Mouse (Mus musculus) spleen, adult 12 weeks (tissue): ENCODE results near the gene 1700001P01Rik.

ENCODE experiments used
- DNase-seq: peaks from one replicate; pipeline ENCODE4 v3.0.0; 2022; ENCODE audit warnings: low spot score

Gene 1700001P01Rik

GRCm38 (mm10) chr11:97775808-97776496 is at the start of gene 1700001P01Rik:
TSS of gene 1700001P01Rik (minus strand) at chr11:97775918.
- DNase-seq, result no peak

GRCm38 (mm10) chr11:97825295-97825694 is 49.6 kb upstream of the 1700001P01Rik start:
- peak; percentile 23 for DNase-seq

GRCm38 (mm10) chr11:97824895-97825294 is 49.2 kb upstream of the 1700001P01Rik start:
- DNase-seq, result no peak

GRCm38 (mm10) chr11:97824168-97824567 is 48.5 kb upstream of the 1700001P01Rik start:
- no peak for DNase-seq

GRCm38 (mm10) chr11:97822840-97823603 is 47.3 kb upstream of the 1700001P01Rik start:
- DNase-seq, result no peak

- no peak for DNase-seq
Observed at GRCm38 (mm10) chr11:97821401-97822064, 45.8 kb upstream of the 1700001P01Rik start.

- DNase-seq, result no peak
Observed at GRCm38 (mm10) chr11:97820840-97821239, 45.1 kb upstream of the 1700001P01Rik start.

GRCm38 (mm10) chr11:97819923-97820322 is 44.2 kb upstream of the 1700001P01Rik start:
- no peak for DNase-seq

GRCm38 (mm10) chr11:97819102-97819501 is 43.4 kb upstream of the 1700001P01Rik start:
- no peak for DNase-seq

GRCm38 (mm10) chr11:97818571-97818970 is 42.9 kb upstream of the 1700001P01Rik start:
- no peak for DNase-seq

GRCm38 (mm10) chr11:97818003-97818402 is 42.3 kb upstream of the 1700001P01Rik start:
- DNase-seq, result no peak

- DNase-seq, result no peak
Observed at GRCm38 (mm10) chr11:97817379-97817778, 41.7 kb upstream of the 1700001P01Rik start.

GRCm38 (mm10) chr11:97816916-97817315 is 41.2 kb upstream of the 1700001P01Rik start:
- no peak for DNase-seq

GRCm38 (mm10) chr11:97816176-97816575 is 40.5 kb upstream of the 1700001P01Rik start:
- no peak for DNase-seq

- no peak for DNase-seq
Observed at GRCm38 (mm10) chr11:97815736-97816135, 40.0 kb upstream of the 1700001P01Rik start.

GRCm38 (mm10) chr11:97813746-97814515 is 38.2 kb upstream of the 1700001P01Rik start:
- no peak for DNase-seq

- DNase-seq, result no peak
Observed at GRCm38 (mm10) chr11:97813085-97813484, 37.4 kb upstream of the 1700001P01Rik start.

GRCm38 (mm10) chr11:97812491-97812921 is 36.8 kb upstream of the 1700001P01Rik start:
- no peak for DNase-seq

GRCm38 (mm10) chr11:97811569-97812362 is 36.0 kb upstream of the 1700001P01Rik start:
- DNase-seq, result no peak

- DNase-seq, result no peak
Observed at GRCm38 (mm10) chr11:97810970-97811369, 35.3 kb upstream of the 1700001P01Rik start.

GRCm38 (mm10) chr11:97810356-97810755 is 34.6 kb upstream of the 1700001P01Rik start:
- DNase-seq, result no peak
